Mouse (Mus musculus) neutrophil, adult 5-6 weeks (primary cell): ENCODE measurements at regions not wholly inside any gene's neighbourhood (a gene's known extent, or its start where the extent isn't known, plus 50 kb on each side); places are given as distances from the start of the nearest gene placed in this dataset.
A peak's percentile ranks its signal among the peaks of the same experiment; 100 is the strongest.

Experiments
- ATAC-seq: fragments of 151-379, 151-347 bp; 2 replicates; pipeline ENCODE4 v1.8.0; 2017; ENCODE audit warnings: mild to moderate bottlenecking, moderate TSS enrichment; ENCODE audit not compliant: insufficient number of reproducible peaks, poor library complexity, low FRiP score, severe bottlenecking; ENCODE audit errors: extremely low read depth

DNA sequence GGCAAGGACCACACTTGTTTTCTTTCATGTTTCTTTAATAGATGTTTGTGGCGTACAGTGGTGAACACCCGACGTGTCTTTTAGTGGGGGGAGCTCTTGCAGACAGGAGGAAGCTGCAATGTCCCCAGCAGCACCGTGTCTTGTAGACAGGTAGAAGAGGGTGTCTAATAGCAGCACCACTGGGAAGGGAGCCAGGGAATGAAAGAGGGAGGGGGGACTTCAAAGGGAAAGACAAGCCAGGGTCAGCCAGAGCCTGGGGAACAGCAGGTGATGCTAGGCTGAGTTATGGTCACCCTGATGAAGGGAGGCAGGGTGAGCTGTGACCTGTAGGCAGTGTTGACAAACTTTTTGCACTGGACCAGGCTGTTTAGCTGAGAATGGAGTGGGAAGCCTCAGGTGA is 96.4 kb upstream of the Bach2 start:
- ATAC-seq, result no peak

DNA sequence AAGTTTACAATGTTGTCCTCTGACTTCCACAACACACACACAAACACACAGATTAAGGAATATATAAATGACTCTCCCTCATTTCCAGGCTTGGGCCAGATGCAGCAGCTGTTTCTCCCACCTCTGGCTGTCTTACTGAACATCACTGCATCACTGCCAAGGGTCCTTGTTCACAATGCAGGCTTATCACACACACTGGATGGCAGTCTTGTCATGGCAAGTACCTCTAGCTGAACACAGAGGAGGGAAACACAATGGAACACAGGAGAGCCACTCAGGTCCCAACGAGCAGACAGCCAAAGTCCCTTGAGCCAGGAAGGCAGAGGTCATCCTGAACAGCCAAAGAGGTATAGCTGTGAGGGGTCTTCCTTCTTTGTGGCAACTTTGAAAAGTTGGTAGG is 91.5 kb upstream of the Bach2 start:
- no peak for ATAC-seq

GRCm38 (mm10) chr4:32148597-32148996 is 90.0 kb upstream of the Bach2 start:
- ATAC-seq, result 0 out of 2 replicates have a peak, but pooled peaks have one; percentile 27

GRCm38 (mm10) chr4:32149171-32149570 is 89.4 kb upstream of the Bach2 start:
- peak; percentile 57; the same call in 1 of the 2 replicates for ATAC-seq

DNA sequence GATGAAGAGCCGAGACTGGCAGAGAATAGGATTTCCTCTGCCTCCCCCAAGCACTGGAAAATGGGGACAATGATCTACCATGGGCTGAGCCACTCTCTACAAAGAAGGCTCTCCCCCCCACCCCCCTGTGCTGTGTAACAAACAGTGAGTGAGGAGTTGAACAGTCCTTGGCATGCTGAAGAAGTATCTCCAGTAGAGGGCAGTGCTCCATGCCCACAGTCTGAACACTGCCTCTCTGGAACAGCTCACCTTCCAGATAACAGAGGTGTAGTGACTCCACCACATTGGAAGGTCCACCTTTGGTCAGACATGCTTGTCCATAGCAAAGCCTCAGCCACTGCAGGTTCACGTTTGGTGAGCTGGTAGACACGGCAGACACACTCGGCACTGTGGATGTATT is 85.2 kb upstream of the Bach2 start:
- peak; percentile 74 for ATAC-seq

DNA sequence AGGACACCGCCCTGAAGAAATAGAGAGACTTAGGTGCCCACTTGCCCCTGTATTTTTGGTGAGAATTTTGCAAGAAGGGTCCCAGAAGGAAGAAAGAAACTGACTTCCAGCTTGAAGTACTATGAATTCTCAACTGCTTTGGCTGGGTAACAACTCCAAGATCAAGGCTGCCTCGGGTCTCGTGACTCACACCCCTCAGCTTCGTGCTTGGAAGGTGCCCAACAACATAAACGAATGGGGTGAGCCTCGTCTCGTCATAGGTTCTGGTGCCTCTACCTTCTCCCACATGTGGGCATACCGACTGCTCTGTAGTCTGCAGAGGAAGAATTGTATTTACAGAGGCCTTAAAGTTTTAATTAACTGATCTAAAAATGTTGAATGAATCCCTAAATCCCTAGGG is 81.6 kb upstream of the Bach2 start:
- no peak for ATAC-seq

GRCm38 (mm10) chr4:32158451-32158850 is 80.2 kb upstream of the Bach2 start:
- no peak for ATAC-seq

- ATAC-seq, result no peak
Measured at GRCm38 (mm10) chr4:32158886-32159285, 79.7 kb upstream of the Bach2 start.

DNA sequence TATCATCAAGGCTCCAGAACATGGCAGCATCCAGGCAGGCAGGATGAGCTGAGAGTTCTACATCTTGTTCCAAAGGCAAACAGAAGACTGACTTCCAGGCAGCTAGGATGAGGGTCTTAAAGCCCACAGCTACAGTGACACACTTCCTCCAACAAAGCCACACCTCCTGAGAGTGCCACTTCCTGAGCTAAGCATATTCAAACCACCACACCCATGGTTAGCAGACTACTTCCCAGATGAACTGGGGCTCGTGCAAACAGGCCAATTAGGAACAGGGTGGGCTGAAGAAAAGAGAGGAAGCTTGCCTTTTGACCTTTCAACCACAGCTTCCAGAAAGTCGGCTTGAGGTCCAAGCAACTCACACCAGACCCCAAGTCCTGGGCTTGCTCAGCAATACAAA is 77.8 kb upstream of the Bach2 start:
- 0 out of 2 replicates have a peak, but pooled peaks have one; percentile 26 for ATAC-seq

DNA sequence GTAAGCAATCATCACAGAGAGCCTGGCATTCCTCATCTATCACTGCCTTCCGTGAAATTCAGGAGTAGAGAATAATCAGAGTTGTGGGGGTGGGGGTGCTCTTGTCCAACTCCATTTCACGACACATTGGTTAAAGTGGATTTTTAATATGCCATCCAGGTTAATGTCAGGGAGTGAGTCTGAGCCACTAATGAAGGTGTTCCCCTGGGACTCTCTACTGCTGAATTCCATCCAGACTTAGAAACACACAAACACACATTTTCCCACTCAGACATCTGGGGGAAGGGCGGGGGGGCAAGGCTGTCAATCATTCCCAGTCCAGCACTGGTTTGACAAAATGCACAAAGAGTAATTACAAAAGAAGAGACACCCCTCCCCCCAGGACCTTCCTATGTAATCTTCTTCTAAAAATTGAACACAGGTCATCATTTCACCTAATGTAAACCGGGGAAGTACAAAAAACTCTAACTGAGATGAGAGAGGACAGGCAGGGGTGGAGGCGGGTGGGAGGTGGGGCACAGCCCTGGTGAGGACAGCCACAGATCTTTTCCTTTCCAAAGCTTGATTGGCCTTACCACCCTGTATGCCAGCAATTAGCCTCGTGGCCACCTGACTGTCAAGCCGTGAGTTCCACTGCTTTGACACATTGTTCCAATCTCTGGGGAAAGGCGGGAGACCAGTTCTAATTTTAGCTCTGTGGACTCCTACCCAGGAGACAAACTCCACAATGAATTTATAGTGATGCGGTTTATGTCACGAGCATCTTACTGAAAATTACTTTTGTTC is 76.5 kb upstream of the Bach2 start:
- ATAC-seq, result no peak

- no peak for ATAC-seq
Measured at GRCm38 (mm10) chr4:32162694-32163240, 75.8 kb upstream of the Bach2 start.

GRCm38 (mm10) chr4:32164081-32164641 is 74.4 kb upstream of the Bach2 start:
- peak; percentile 42 for ATAC-seq

GRCm38 (mm10) chr4:32164736-32165241 is 73.8 kb upstream of the Bach2 start:
- peak; percentile 50 for ATAC-seq

- ATAC-seq, result no peak
Measured at GRCm38 (mm10) chr4:32165918-32166528, 72.6 kb upstream of the Bach2 start.

- ATAC-seq, result no peak
Measured at GRCm38 (mm10) chr4:32167151-32167550, 71.5 kb upstream of the Bach2 start.

DNA sequence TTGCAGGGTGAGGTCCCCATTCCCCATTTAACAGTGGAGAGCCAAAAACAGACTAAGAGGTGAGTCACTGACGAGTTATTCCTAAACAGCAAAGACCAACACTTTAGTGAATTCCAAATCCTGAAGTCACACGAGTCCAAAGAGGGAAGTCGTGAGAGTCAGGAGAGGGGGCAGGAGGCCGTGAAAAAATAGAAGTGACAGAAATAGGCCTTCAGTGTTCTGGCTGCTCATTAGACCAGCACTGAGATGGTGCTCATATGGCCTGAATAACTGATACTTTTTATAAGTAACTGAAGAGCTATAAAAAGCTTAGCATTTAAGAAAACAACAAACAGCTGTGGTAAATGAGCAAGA is 68.5 kb upstream of the Bach2 start:
- peak; percentile 1; the same call in 1 of the 2 replicates for ATAC-seq

DNA sequence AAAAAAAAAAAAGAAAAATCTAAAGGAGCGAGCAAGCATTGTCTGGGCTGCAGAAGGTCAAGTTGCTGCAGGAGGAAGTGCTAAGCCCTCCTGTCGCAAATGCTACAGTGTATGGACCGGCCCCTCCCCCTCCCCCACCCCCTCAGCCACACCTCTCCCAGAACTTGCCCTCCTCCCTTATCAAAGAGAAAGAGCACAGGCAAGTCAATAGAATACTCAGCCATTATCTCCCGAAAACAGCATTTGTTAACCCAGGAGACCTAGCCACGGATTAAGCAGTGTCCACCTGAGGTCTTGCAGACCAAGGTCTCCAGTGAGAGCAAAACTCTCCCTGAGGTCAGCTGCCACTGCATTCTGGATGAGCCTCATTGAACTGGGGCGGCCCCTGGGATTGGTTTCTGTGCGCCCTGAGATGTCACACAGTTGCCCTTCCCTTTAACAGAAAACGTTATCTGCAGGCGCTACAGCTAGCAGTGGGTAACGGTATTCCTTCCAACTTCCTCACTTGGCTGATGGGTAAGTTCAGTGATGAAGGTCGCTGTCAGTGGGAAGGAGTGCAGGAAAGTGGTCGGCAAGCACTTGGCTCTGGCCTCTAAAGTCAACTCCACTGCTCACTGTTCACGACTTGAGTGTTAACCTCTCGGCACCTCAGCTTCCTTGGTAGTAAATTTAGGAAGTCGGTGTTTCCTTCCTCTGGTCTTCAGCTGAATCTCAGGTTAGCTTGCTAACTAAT is 68.0 kb upstream of the Bach2 start:
- ATAC-seq, result peak; percentile 40; the same call in 1 of the 2 replicates

DNA sequence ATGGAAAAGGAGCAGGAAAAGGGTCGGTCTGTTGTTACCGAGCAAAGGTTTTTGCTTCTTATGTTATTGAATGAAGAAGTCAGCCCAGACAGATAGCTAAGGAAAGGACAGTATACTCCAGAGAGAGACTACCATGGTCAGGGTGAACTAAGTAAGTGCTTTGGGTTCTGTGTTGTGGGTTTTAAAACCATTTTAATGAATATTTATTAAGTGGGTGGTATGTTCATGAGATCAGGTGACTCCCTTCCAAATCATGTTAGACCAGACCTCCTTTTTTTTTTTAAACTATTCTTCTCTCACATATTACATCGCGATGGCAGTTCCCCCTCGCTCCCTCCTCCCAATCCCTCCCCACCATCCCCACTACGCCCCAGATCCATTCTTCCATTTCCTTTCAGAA is 67.3 kb upstream of the Bach2 start:
- no peak for ATAC-seq

DNA sequence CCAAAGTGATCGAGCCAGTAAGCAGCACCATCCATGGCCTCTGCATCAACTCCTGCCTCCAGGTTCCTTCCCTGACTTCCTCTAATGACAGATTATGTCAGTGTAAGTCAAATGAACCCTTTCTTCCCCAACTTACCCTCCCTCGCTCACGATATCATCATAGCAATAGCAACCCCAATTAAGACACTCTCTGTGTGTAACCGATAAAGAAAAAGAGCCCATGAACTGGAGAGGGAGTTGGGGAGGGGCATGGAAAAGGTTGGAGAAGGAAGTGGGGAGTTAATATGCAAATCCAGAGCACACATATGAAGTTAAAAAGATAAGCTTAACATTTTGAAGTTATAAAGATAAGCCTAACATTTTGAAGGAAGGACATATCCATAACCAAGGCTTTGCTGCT is 65.6 kb upstream of the Bach2 start:
- ATAC-seq, result no peak
